Mouse (Mus musculus) Patski (cell line): Measurements from ENCODE around the gene Bcas3. TPM values are rescaled to one million over a fixed set of nuclear protein-coding genes. Genes with fewer than 3 reads are reported as not detected.

Source experiments
- ATAC-seq: fragments of 100-300 bp; one replicate; pipeline ENCODE4 v1.8.0; 2021
- CTCF ChIA-PET: fragments of 350-600 bp; sonication (Branson Sonifier 250); formaldehyde crosslinking; loops from one replicate; lab custom pipeline; 2022; ENCODE audit warnings: inconsistent platforms; lab: Charles Lee
- POLR2A ChIA-PET: fragments of 350-600 bp; sonication (Branson Sonifier 250); formaldehyde crosslinking; loops from one replicate; lab custom pipeline; 2022; ENCODE audit warnings: antibody characterized with exemption, inconsistent platforms; lab: Charles Lee
- DNase-seq: peaks from one replicate; pipeline ENCODE4 v3.0.0-alpha.2; 2011; ENCODE audit warnings: low read depth, low spot score
- H3K27me3 ChIP-seq: fragments of 371-371 bp; one replicate; pipeline ENCODE4 v1.5.1; 2021
- CTCF ChIP-seq: fragments of 100-300 bp; IDR thresholded peaks from one replicate; pipeline ENCODE4 v1.5.1; 2021
- in situ Hi-C: fragments of 300-500 bp; cut with MboI; formaldehyde crosslinking; loops from 3 replicates; pipeline ENCODE4 v1.11.1; 2018; ENCODE audit warnings: low pct_unique_long_range_greater_than_20kb, mixed read lengths
- polyA plus RNA-seq: library from polyadenylated mRNA; unstranded; gene quantifications from one replicate; pipeline ENCODE4 v1.2.3, GENCODE M21; 2021

The Bcas3 gene
- polyA plus RNA-seq, 1 experiment from 2014 or later = 31.6 TPM

GRCm38 (mm10) chr11:85613035-85613434, 260.1 kb downstream of the Bcas3 start:
- no peak for TF ChIP-seq CTCF
- no peaks in the 10 kb centered on the region for H3K27me3 ChIP-seq
- ChIA-PET POLR2A (no interaction called here), CTCF (no interaction called here)
- DNase-seq (no peak), ATAC-seq (no peak)
- in situ Hi-C loops = no loop called here

- CTCF ChIA-PET = no interaction called here
- ATAC-seq (no peak), DNase-seq (no peak)
- POLR2A ChIA-PET = no interaction called here
- in situ Hi-C loops = no loop called here
- TF ChIP-seq CTCF = no peak
- H3K27me3 ChIP-seq = no peaks in the 10 kb centered on the region
Measured at GRCm38 (mm10) chr11:85613586-85613985, 260.6 kb downstream of the Bcas3 start.

DNA sequence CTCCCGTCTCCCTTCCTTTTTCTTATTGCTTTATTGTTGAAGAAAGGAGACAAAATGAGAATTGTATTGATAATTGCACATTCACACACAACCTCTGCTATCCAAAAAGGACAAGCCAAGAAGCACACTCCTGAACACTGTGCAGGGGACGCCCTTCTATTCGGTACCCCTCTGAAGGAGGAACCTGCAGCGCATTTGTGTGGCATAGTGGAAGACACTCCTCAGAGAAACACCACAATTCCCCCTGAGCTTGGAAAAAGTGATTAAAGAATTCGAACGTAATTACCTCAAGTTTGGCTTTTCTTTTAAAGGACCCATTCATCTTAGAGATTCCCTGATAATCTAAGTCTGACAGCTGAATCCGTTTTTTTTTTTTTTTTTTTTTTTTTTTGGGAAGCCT, 261.5 kb downstream of the Bcas3 start:
- in situ Hi-C loops = no loop called here
- ChIA-PET CTCF (no interaction called here), POLR2A (no interaction called here)
- no peaks in the 10 kb centered on the region for H3K27me3 ChIP-seq
- ATAC-seq (no peak), DNase-seq (no peak)
- no peak for TF ChIP-seq CTCF

- no peak for TF ChIP-seq CTCF
- DNase-seq (no peak), ATAC-seq (no peak)
- ChIA-PET POLR2A (no interaction called here), CTCF (no interaction called here)
- H3K27me3 ChIP-seq = no peaks in the 10 kb centered on the region
- in situ Hi-C loops = no loop called here
Measured at GRCm38 (mm10) chr11:85615421-85615820, 262.5 kb downstream of the Bcas3 start.

DNA sequence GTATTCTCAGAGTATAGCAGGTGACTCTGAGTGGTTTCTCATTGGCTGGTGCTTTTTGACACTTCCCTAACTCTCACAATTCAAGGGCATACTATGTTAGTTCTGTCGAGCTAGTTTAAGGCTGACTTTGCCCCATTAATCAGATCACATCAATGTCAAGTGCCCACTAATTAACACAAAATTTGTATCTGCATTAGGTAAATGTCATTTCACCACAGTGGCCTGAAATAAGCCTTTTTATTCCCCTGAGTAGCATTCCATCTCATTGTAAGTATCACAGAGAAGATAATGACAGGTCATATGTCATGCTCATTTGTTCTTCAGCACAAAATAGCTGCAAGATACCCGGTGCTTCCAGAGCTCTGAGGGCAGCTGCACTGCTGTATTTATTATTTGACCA, 268.5 kb downstream of the Bcas3 start:
- DNase-seq (no peak), ATAC-seq (no peak)
- POLR2A ChIA-PET = no interaction called here
- CTCF ChIA-PET = interaction anchor here (1.4 kb wide), 1 partner anchor 9 kb away, joined by 5 read pairs; no protein-coding TSS in a partner anchor
- no peaks in the 10 kb centered on the region for H3K27me3 ChIP-seq
- no peak for TF ChIP-seq CTCF
- in situ Hi-C loops = no loop called here

GRCm38 (mm10) chr11:85621994-85622393, 269.0 kb downstream of the Bcas3 start:
- in situ Hi-C loops = no loop called here
- H3K27me3 ChIP-seq = no peaks in the 10 kb centered on the region
- no peak for ATAC-seq

GRCm38 (mm10) chr11:85625206-85625605, 272.2 kb downstream of the Bcas3 start:
- CTCF ChIA-PET = no interaction called here
- H3K27me3 ChIP-seq = no peaks in the 10 kb centered on the region
- DNase-seq = no peak
- POLR2A ChIA-PET = no interaction called here
- in situ Hi-C loops = no loop called here
- no peak for ATAC-seq
- no peak for TF ChIP-seq CTCF

More at GRCm38 (mm10) chr11:85621994-85622393, 269.0 kb downstream of the Bcas3 start:
- TF ChIP-seq CTCF = no peak
- POLR2A ChIA-PET = no interaction called here
- CTCF ChIA-PET = interaction anchor here (1.4 kb wide), 1 partner anchor 10 kb away, joined by 5 read pairs; no protein-coding TSS in a partner anchor
- DNase-seq = no peak

DNA sequence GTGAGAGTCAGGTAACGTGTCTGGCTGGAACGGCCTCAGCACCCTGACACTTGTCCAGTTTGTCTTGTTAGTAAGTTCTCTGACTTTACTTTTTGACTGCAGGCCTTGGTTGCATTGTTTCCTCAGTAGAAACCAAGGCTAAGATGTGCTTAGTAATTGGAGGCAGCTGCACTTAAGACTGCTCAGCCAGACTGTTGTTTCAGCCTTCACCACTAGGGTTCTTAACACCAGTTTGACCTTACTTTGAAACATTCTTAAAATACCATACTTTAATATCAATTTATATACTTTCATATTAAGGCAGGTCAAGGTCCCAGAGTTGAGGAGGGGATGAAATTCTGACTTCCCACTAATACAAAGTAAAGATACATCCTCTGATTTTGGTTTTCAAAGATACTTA, 273.9 kb downstream of the Bcas3 start:
- ChIA-PET CTCF (no interaction called here), POLR2A (no interaction called here)
- in situ Hi-C loops = no loop called here
- ATAC-seq (no peak), DNase-seq (no peak)
- no peaks in the 10 kb centered on the region for H3K27me3 ChIP-seq
- TF ChIP-seq CTCF = peak; percentile 36

DNA sequence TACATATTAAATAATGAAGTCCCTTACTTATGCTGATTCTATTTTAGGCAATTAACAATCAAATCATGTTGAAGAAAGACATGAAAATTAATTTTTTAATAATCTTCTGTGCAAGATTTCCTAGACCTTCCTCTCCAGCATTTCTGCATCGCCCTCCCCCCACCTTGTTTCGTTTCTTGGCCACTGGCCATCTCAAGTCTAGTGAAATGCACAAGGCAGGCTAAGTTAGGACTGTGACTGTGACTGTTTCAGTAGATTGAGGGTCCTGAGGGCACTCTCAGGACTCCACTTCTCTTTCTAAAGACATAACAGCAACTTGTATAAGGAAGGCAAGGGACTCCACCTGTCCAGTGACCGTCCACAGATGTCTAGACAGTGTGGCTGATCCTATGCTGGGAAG, 274.4 kb downstream of the Bcas3 start:
- no peak for ATAC-seq
- CTCF ChIA-PET = no interaction called here
- TF ChIP-seq CTCF = no peak
- H3K27me3 ChIP-seq = no peaks in the 10 kb centered on the region
- DNase-seq = no peak
- POLR2A ChIA-PET = no interaction called here
- in situ Hi-C loops = no loop called here

- TF ChIP-seq CTCF = no peak
Measured at GRCm38 (mm10) chr11:85628303-85629063, 275.5 kb downstream of the Bcas3 start.

DNA sequence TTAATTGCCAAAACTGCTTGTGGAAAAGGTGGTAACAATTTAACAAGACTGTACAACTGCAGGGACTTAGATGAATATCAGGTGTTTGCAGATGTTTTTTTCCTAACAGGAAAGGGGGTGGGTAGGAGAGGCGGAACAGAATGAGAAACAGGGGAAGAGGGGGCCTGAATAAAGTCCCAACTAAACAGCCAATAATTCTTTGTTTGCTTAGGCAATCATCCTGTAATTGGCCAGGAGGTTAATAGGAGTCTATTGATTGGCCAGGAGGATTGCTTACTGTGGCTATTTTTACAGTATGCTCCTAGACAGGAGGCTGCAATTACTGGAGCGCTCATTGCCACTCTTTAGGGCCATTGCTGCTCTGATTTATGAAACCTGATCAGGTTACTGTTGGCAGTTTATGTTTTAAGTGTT, 279.6 kb downstream of the Bcas3 start:
- TF ChIP-seq CTCF = no peak
- no peak for DNase-seq
- ChIA-PET CTCF (no interaction called here), POLR2A (no interaction called here)
- ATAC-seq = no peak
- no peaks in the 10 kb centered on the region for H3K27me3 ChIP-seq
- in situ Hi-C loops = no loop called here

More at GRCm38 (mm10) chr11:85628303-85629063, 275.5 kb downstream of the Bcas3 start:
- DNase-seq = no peak
- H3K27me3 ChIP-seq = no peaks in the 10 kb centered on the region
- no peak for ATAC-seq
- ChIA-PET CTCF (no interaction called here), POLR2A (no interaction called here)
- in situ Hi-C loops = no loop called here
